Comparison of ENCODE assay signal across 10 mouse cellular contexts in genomic region chr5:144183647-144184335, GRCm38 (mm10). TPM values are rescaled to one million over a fixed set of nuclear protein-coding genes. Genes with fewer than 3 reads are reported as not detected.
A peak's percentile ranks its signal among the peaks of the same experiment; 100 is the strongest.
DNase-seq lines count a peak whose midpoint lies in the region; ATAC-seq and TF ChIP-seq lines count a peak whose summit lies in the region.
"Had no signal": no experiment of that assay in that cellular context is flagged by ENCODE, and none has a peak within 500 bp of the region (broad histone marks: within the 10 kb centered on the region; RNA-seq: fewer than 3 reads in every experiment).

No protein-coding gene starts in this region.

- H3K36me3 ChIP-seq in E14TG2a.4 (ENCODE audit: insufficient read depth, low read length) = peaks cover 76% of the 10 kb centered on the region
- peaks cover 28% of the 10 kb centered on the region for H3K36me3 ChIP-seq in neural tube, embryonic 15.5 days

- H3K27me3 ChIP-seq in E14TG2a.4 (ENCODE audit: insufficient read depth, low read length) = no peaks in the 10 kb centered on the region
- H3K27me3 ChIP-seq in neural tube, embryonic 15.5 days (replicated peaks) = no peaks in the 10 kb centered on the region
- H3K27me3 ChIP-seq: limb, embryonic 13.5 days had no signal

- TF ChIP-seq CTCF in E14TG2a.4 (conservative IDR thresholded peaks at IDR 0.05; ENCODE audit: low read length) = no peak

- no peak overlapping the region for H3K27ac ChIP-seq in neural tube, embryonic 15.5 days (replicated peaks)
- H3K27ac ChIP-seq: limb, embryonic 13.5 days had no signal

- peak; percentile 86 for DNase-seq in 416B (ENCODE audit: low read depth)
- peak; percentile 78 for DNase-seq in gastrocnemius, postnatal 25 days
- no peak for DNase-seq in left cerebral cortex, adult 9 months (ENCODE audit: low spot score in 2 of 2)
- DNase-seq: midbrain, embryonic 14.5 days had no signal

- H3K4me1 ChIP-seq in E14TG2a.4 (replicated peaks; ENCODE audit: low read depth, low read length) = peaks cover 80% of the 10 kb centered on the region
- no peaks in the 10 kb centered on the region; the same call in 1 of the 2 replicates for H3K4me1 ChIP-seq in neural tube, embryonic 15.5 days

- ATAC-seq in megakaryocyte progenitor cell, adult 5-6 weeks (replicated peaks; ENCODE audit: poor library complexity) = peak; percentile 63
- no peak for ATAC-seq in neural tube, embryonic 15.5 days (ENCODE audit: low FRiP score)
- ATAC-seq in monocyte, adult 5-6 weeks (replicated peaks; ENCODE audit: insufficient number of reproducible peaks, low FRiP score, low TSS enrichment, poor library complexity, severe bottlenecking) = no peak
- ATAC-seq: forebrain, embryonic 14.5 days had no signal

- H3K4me3 ChIP-seq in E14TG2a.4 (replicated peaks; ENCODE audit: low read length) = peak overlapping the region; percentile 41
- no peak overlapping the region for H3K4me3 ChIP-seq in neural tube, embryonic 15.5 days (replicated peaks)
- H3K4me3 ChIP-seq: limb, embryonic 13.5 days had no signal

- 72% methylated on average over 7 of the region's 7 CpGs for WGBS in neural tube, embryonic 15.5 days

- H3K9me3 ChIP-seq in E14TG2a.4 (ENCODE audit: low read length) = no peaks in the 10 kb centered on the region
- no peaks in the 10 kb centered on the region for H3K9me3 ChIP-seq in neural tube, embryonic 15.5 days (replicated peaks)
- H3K9me3 ChIP-seq: limb, embryonic 13.5 days had no signal

- no peak overlapping the region for H3K9ac ChIP-seq in neural tube, embryonic 15.5 days (replicated peaks)
- H3K9ac ChIP-seq: limb, embryonic 13.5 days had no signal

- no peak overlapping the region for H3K4me2 ChIP-seq in neural tube, embryonic 15.5 days
- H3K4me2 ChIP-seq: limb, embryonic 13.5 days had no signal

RNA-seq across cellular contexts. Expression of gene Bhlha15, which starts 6.3 kb away (rescaled TPM):
- not detected for total RNA-seq in gastrocnemius, postnatal 25 days (2021)
- total RNA-seq in megakaryocyte progenitor cell, adult 5-6 weeks (2015) = 1.3 and 2.4 TPM in 2 replicates
- 1.5 TPM in 2 replicates for total RNA-seq in megakaryocyte progenitor cell, adult 5-6 weeks (2017)
- polyA plus RNA-seq in neural tube, embryonic 15.5 days (2015; fragmentation: Nextera tagmentation; extraction: Ambion mirVana) = 0.15 and 0.38 TPM in 2 replicates
- 0.32 to 0.78 TPM (median 0.38 TPM) in 3 replicates for total RNA-seq in monocyte, adult 5-6 weeks (2017)
- polyA plus RNA-seq: midbrain, embryonic 14.5 days had no signal

RNA-seq across cellular contexts. Expression of gene Tecpr1, which starts 39.6 kb away (rescaled TPM):
- 10 to 100 TPM; 14.4 to 15.3 TPM for total RNA-seq in gastrocnemius, postnatal 25 days (2021)
- total RNA-seq in megakaryocyte progenitor cell, adult 5-6 weeks (2015) = 2.0 and 2.3 TPM in 2 replicates
- 2.1 and 2.5 TPM in 2 replicates for total RNA-seq in megakaryocyte progenitor cell, adult 5-6 weeks (2017)
- polyA plus RNA-seq in neural tube, embryonic 15.5 days (2015; fragmentation: Nextera tagmentation; extraction: Ambion mirVana) = 40.3 and 42.6 TPM in 2 replicates
- total RNA-seq in monocyte, adult 5-6 weeks (2017) = 30.0 to 63.8 TPM (median 35.3 TPM) in 3 replicates

Comparison
In these comparisons a context has a peak if more than half of its experiments do, and no peak if none do; other contexts are left out.
1. DNase-seq: peak in 416B (single experiment) and gastrocnemius, postnatal 25 days (single experiment); none in left cerebral cortex, adult 9 months (0 of 2).